Mouse (Mus musculus) thymus, adult 2 months (tissue): ENCODE data around the gene Pik3c2b.

Experiments
- CTCF ChIP-seq: fragments of 200-500 bp; IDR thresholded peaks from 2 replicates; pipeline ENCODE4 v1.5.1; 2012; ENCODE audit warnings: mild to moderate bottlenecking, control low read depth, low read length, moderate library complexity, borderline replicate concordance; ENCODE audit not compliant: control insufficient read depth, poor library complexity, insufficient read depth; ENCODE audit errors: extremely low read depth
- POLR2A ChIP-seq: fragments of 200-500 bp; IDR thresholded peaks from 2 replicates; pipeline ENCODE4 v1.6.1; 2012; ENCODE audit warnings: mild to moderate bottlenecking, low read length, control low read depth, moderate library complexity; ENCODE audit not compliant: control insufficient read depth, poor library complexity, insufficient read depth; ENCODE audit errors: extremely low read depth

DNA sequence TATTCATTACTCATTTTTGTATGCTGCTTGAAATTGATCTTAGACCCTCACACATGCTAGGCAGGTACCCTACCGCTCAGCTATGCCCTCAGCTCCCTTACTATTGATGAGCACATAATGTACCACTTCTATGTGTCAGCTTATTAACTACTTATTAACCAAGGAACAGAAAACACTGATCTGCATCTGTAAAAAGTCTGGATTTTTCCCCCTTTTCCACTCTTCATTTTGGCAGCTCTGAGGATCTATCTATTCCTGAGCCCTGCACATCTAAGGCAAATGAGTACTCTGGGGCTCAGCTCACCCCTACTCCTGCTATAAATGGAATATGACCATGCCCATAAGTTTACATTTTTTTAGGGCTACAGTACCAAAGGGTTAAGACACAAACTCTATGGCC lies 31.3 kb upstream of the Pik3c2b start:
- TF ChIP-seq POLR2A = no peak
- no peak for TF ChIP-seq CTCF
